Mouse (Mus musculus): Measurements from ENCODE around the gene Crip2.

Gene Crip2

DNA sequence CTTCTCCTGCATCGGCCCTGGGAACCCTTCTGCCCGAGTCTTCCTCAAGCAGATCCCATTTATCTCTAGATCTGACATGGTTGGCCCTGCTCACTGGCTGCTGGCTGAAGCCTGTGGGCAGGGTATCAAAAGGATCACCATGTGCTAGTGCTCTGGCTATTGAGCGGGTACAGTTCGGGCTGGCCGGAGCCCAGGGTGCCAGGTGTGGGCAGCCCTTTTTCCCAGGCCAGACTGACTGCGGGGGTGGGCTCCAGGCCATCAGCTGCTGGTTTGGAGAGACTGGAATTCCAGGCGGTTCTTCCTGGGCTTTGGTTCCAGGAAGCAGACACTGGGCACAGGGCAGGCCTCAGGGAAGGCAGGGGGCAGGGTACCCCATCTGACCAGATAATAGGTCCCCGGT, 7.4 kb downstream of the Crip2 start:
- no peak for DNase-seq (ENCODE audit: low read depth, low spot score)

DNA sequence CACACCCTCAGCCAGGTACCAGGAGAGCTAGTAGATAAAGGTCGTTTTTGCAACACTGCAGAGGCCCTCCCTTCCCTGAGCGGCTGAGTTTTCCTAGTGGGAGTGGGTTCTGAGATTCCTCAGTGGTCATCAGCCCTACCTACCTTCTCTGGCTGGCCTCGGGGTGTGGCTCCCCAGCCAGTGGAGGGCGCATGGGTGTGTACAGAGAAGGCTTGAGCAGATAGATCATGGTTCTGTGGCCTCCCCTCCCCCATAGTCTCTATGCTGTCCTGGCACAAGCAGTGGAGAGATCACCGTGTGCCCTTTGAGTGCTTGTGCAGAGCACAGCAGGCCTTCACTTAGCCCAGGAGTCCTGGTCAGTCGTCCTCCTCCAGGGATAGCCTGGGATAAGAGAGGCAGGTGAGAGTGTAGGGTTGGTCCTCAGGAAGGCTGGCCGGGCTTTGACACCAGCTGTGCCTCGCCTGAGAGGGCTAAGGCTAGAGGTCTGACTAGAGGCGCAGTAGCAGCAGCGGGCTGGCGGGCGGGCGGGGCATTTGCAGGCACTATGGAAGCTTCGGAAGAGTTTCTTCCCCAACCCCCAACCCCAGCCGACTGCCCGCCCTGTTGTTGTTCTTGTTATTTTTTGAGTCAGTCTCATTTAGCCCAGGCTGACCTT, 8.5 kb downstream of the Crip2 start:
- no peak for DNase-seq (ENCODE audit: low read depth, low spot score)

DNA sequence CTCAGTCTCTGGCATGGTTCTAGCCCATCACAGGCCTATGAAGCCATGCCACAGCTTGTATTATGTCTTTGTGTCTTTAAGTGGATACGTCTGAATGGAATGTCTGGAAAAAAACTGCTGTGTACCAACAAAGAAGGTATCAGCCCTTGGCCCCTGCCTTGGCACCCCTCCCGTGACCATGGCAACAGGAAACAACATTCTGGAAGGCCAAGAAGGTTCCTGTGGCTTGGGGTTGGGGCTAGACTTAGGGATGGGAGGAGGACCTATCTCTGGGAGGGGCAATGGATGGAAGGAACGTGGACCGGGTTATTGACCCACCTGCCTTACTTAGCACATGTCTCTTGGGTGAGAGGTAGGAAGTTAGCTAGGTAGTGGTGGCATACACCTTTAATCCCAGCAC, 9.3 kb downstream of the Crip2 start:
- DNase-seq (ENCODE audit: low read depth, low spot score) = no peak

DNA sequence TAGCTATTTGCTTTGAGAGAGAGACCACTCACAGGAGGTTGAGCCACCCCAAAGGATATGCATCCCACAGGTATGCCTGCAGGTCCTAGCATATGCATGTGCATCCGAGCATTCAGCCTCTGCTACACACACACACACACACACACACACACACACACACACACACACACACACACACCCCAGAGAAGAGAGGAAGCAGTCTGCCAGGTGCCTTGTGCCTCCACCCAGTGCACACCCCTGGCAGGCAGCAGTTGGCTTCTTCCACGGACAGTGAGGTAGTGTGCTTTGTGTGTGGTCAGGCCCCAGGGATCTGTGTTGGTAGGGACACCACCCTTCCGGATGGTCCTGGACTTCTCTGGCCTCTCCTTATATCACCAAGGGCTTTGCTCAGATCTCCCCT, 9.9 kb downstream of the Crip2 start:
- DNase-seq (ENCODE audit: low read depth, low spot score) = no peak

DNA sequence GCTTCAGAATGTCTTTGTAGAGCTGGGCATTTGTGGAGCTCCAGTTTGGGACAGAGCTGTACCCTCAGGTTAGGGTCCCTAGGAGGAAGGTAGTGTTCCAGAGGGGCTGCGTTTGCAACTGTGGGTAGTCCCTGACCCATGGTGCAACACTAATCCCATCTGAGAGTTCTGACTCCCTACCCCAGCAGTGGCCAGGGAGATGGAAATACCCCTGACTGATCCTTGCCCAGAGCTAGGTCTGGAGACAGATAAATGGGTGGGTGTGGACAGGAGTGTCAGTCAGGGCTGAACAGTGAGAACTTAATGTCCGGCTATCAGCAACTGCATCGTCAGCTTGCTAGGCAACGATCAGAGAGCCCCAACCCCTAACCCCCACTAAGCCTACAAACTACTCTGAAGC, 10.6 kb downstream of the Crip2 start:
- DNase-seq (ENCODE audit: low read depth, low spot score) = no peak

DNA sequence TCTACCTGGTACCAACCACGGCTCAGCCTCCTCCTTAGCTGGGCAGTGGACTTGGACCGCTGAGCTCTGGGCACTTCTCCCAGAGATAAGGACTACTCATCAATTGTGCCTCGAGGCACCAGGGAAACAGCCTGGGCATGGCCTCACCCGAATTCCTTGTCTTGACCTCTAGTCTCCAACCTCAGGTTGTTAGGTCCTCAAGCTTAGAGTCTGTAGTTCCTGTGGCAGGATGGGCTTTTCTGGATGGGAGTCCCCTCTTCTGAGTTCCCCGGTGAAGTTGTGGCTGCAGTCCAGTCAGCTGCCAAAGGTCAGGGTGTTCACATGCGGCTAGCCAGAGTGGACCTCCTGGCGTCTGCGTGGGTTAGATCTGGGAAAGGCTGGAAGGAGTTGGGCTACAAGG, 11.0 kb downstream of the Crip2 start:
- no peak for DNase-seq (ENCODE audit: low read depth, low spot score)

DNA sequence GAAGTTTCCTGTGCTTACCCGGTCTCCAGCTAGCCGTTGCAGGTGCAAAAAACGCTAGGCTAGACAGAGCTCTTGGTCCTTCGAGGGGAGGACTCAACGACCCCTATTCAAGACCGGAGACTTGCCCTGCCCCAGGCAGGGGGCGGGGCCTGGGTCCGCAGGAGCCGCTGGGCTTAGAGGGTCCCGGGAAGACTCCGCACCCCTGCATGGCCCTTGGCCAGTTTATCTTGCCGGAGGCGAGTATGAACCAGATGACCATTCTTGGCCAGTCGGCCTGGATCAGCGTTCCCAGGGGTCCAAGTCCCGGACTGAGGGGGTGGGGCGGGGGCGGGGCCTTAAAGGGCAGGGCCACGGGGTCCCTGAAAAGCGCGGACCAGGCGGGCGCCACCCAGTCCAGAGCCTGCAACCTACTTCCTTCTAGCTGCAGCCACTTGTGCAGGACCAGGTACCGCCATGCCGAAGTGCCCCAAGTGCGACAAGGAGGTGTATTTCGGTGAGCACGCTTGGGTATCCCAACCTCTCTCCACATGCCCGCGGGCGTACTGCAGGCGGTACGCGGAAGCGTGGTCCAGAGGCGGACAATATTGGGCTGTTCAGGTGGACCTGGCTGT, 11.7 kb downstream of the Crip2 start:
- no peak for DNase-seq (ENCODE audit: low read depth, low spot score)

DNA sequence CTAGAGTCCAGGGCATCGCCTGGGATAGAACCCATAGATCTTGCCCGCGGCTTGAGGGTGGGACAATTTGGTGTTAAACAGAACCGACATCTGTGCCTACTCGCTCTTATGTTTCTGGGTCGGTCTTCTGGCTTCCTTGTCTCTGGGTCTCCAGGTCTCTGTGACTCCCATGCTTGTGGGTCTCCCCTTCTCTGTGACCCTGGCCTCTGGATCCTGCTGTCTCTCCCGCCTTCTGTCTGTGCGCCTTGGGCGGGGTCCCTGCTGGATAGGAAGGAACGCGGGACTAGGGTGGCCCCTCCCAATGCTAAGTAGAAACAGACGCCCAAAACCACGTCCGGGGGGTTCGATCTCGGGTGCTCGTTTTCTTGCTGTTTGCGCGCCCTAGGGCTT, 12.2 kb downstream of the Crip2 start:
- no peak for DNase-seq (ENCODE audit: low read depth, low spot score)

DNA sequence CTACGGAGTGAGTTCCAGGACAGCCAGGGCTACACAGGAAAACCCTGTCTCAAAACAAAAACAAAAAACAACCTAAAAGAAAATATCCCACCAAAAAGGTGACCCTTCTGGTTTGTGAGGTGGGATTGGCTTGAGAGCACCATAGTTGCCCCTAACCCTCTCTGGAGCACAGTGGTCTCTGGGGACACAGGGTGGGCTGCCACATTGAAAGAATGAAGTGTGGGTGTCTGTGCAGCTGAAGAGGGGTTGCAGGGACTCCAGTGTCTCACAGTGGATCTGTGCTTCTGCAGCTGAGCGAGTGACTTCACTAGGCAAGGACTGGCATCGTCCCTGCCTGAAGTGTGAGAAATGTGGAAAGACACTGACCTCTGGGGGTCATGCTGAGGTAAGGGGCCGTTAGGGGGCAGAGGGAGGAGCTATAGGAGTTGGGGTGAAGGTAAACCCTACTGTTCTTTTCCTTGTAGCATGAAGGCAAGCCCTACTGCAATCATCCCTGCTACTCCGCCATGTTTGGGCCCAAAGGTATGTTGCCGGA, 13.0 kb downstream of the Crip2 start:
- no peak for DNase-seq (ENCODE audit: low read depth, low spot score)

DNA sequence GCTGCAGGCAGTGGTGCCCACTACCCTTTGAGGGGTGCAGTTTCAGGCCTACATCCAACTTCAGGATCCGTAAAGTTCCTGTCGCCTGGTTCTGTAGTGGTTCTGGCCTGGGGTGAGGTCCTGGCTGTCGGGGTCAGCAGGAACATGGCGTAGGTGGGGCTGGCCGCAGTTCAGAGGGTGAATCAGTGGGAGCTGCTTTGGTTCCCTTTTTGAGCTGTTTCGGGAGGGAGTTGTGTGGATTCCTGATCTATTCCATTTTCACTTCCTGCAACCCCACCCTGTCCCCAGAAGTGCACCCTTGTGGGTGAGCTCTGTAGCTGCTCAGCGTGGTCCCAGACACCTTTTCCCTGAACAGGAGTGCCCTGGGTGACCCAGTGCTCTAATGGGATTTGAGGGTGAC, 13.9 kb downstream of the Crip2 start:
- DNase-seq (ENCODE audit: low read depth, low spot score) = no peak

DNA sequence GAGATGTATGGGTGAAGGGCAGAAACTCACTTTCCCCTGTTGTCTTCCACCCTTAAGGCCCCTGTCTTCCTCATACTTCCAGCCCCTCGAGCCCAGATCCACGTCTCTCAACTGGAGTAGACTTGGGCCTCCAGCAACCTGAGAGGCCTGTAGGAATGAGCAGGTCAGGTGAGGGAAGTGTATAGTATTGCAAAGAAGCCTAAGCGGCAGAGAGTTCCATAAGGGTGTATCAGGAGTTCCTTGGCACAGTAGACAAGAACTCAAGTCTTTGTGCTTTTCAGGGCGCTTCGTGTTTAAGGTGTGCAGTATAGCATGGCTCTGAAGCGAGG, 14.7 kb downstream of the Crip2 start:
- DNase-seq (ENCODE audit: low read depth, low spot score) = no peak

DNA sequence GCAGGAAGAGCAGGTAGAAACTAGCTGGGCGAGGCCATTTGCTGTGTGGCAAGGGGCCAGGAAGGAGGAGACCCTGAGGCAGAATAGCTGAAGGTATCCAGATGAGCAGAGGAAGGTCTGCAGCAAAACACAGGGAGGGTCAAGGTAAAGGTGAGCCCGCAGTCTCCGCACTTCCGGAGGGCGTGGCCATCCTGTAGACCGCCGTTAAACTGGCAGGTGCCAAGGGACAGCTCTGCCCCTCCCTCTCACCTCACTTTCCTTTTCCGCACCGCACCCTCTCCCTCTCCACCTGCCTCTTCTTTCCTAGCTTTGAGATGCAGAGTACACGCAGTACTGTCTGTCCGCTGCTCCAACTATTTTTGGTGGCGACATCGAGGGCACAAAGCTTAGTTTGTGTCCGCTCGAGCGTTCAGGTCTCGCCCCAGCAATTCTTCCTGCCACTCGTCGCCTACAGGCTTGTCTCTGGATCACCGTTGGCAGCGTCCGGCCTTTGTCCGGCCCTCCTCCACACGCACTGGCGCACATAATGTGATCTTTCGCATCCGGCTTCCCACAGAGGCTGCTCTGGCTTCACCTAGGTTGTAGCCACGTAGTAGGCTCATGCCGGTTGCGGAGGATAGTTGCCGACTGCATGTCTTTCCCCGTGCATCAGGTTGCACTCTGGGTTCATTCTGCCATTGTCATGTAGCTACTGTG, 15.2 kb downstream of the Crip2 start:
- no peak for DNase-seq (ENCODE audit: low read depth, low spot score)

DNA sequence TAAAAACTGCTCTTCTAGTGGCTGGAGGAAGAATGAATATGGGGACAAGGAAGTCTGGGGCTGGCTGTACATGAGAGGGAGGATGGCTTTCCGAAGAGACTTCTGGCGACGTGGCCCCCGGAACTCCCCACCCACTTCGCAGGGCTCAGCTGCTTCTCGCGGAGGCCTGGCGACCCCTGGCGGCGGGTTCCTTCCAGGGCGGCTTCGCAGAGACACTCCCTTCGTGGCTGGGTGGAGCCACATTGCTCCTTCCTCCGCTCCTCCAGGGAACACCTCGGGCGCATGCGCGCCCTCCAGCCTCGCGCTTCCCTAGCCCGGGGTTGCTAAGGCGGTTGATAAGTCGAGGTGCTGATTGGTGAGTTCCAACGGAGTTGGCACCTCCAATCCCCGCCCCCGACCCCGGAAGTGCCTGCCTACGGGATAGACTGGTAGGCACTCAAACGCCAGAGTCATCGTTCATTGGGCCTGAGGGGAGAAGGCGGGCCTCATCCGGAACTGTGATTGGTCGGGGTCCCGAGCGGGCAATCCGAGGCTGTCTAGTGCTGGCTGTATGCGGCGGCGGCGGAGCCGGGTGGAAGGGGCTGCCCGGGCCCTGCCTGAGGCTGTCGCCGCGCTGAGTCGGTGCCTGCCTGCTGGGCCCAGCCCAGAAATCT, 16.0 kb downstream of the Crip2 start, which contains the start of gene Tedc1:
Gene Tedc1 (plus strand): TSS at position 535 of the 653 bp plus-strand sequence.
- peak; percentile 98 for DNase-seq (ENCODE audit: low read depth, low spot score)

DNA sequence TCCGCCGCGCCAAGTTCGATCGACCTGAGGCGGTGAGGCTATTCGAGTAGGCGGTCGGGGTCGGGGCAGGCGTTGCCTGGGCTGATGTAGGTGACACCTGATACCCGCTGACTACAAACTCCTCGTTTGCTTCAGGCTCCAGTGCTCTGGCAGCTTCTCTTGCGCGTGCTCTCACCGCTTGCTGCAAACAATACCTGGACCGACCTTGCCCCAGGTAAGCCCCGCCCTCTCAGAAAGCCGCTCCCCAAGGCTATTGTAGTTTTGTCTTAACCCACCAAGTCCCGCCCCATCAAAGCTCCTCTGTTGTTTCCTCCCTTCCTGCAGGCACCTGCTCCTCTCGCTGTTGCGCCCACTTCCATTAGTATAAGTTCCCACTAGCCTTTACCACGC, 16.5 kb downstream of the Crip2 start:
- DNase-seq (ENCODE audit: low read depth, low spot score) = no peak

DNA sequence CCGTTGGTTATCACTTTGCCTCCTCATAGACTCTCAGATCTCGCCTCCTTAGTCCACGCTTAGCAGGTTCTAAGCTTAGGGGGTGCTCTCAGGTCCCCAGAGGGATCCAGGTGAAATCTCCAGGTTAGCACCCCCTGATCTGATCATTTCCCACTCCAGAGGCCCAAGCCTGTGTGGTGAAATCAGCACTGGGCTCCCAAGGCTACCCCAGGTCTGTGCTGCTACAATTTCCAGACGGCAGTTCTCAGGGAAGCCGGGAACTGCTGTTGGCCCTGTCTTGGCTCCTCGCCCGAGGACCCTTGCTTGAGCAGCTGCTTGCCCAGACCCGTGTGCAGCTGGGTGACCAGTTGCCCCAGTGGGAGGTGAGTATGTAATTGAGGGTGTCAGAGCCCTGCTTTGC, 17.0 kb downstream of the Crip2 start:
- no peak for DNase-seq (ENCODE audit: low read depth, low spot score)

DNA sequence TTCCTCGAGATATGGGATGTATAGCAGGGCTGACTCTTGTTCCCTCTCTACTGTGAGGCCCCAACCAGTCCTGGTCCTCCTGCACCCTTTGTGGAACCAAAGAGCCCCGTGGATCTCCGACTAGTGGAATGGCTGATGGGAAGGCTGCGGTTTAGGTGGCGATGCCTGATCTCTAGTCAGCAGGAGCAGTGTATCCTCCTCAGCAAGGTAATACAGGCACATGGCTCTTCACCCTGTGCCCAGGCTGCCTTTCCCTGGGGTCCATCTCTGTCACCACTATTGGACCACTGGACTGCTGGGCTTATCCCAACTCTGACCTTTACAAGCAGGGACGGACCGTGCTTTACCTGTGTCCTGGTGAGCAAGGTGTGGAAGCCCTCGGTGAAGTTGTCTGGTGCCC, 17.5 kb downstream of the Crip2 start:
- DNase-seq (ENCODE audit: low read depth, low spot score) = no peak

DNA sequence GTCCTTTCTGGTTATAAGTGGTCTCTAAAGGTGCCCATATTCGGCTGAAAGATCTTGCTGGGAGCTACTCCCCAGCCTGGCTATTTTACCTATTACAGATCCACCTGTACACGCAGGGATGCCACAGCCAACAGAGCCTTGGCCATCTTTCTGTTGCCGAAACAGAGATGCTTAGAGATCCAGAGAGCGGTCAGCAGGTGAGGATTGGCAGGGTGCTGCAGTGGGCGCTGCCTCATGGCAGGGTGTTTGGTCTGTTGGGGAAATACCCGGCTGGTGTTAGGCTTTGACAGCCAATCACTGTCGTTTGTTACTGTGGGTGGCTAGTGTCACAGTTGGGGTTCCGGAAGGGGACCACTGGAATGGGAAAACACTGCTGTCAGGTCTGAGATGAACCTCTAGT, 17.9 kb downstream of the Crip2 start:
- no peak for DNase-seq (ENCODE audit: low read depth, low spot score)

DNA sequence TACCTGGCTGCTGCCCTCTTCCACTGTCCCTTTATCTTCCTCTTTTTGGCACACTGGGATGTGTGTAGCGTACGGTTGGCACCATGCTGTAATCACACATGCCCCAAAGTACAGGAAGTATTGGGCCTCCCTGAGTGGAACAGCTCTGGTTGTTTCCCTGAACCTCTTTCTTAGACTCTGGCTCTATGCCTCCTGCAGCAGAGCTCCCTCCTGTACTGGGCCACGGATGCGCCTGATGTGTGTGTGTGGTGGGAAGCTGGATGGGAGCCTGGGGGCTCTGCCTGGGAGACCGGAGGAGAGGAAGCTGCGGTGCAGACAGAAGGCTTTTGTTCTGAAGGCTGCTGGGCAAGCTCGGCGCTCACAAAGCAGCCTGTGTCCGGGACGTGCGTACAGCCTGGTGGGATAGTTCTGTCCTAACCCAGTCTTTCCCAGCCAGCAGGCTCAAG, 23.5 kb downstream of the Crip2 start:
- no peak for DNase-seq (ENCODE audit: low read depth, low spot score)

DNA sequence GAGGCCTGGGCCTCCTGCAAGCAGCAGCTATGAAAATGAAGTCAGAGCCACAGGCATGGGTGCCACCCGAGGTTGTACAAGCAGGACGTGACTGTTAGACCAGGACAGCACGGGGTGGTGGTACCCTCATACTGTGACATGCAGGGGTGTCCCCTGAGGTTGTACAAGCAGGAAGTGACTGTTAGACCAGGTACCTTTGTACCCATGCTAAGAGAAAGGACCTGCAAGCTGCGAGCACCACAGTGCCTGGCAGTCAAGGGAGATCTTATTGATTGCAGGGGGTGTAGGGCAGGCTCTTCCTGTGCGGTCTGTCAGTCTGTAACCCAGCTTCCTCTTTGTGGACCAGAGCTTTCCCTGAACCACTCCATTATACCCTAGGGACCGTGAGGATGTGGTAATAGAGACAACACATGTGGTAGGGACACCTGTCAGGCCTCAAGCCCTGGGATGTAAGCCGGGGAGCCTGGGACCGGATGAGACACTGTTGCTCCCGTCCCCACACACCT, 28.0 kb downstream of the Crip2 start:
- DNase-seq (ENCODE audit: low read depth, low spot score) = no peak

DNA sequence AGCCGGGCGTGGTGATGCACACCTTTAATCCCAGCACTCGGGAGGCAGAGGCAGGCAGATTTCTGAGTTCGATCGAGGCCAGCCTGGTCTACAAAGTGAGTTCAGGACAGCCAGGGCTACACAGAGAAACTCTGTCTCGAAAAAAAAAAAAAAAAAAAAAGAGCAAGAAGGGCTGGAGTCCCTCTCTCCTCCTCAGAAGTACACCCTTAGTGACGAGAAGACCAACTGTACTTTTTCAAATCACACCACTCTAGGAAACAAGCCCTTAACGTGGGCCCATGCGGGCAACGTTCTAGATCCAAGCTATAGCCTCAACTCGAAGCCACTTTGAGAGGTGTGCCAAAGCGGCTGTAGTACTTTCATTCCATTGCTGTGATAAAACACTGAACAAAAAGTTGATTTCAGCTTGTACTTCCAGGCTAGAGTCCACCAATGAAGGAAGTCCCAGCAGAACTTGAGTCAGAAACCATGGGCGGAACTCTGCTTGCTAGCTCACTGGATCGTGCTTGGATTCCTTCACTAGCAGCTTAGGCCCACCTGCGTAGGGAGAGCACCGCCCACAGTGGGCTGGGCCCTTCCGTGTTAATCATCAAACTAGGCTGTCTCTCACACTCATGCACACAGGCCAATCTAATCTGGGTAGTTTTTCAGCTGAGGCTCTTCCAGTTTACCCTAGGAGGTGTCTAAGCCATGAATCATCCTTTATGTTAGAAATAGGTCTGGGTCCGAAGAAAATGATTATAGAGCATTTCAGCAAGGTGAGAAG, 37.1 kb downstream of the Crip2 start:
- no peak for DNase-seq (ENCODE audit: low read depth, low spot score)

DNA sequence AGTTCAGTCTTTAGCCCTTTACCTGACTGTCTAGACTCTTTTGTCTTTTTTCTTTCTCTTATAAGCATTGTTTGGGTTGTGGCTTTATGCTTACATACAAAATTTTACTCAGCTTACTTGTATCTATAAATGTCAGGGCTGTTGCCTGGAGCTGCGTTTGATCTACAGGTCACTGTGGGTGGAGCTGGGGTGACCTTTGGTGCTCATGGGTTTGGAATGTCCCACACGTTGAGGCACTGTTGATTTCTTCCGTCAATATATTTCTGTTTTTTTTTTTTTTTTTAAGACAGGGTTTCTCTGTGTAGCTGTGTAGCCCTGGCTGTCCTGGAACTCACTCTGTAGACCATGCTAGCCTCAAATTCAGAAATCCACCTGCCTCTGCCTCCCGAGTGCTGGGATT, 41.0 kb downstream of the Crip2 start:
- DNase-seq (ENCODE audit: low read depth, low spot score) = no peak

DNA sequence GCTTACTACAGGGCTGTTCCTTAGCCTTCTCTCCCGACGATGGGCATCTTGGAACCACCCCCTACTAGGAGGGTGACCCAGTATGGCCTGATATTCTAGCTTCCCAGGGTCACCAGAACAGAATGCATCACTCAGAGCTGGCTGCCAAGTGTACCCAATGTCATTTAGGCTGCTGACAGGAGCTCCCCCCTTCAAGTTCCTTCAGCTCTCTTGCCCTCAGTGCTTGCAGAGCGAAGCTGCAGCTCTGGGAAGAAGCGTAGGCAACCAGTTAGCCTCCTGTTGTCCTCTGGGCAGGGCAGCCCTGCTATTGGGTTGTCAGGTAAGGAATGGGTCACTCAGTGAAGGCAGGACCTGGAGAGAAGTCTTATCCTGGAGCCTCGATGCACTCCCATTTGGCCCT, 44.9 kb downstream of the Crip2 start:
- no peak for DNase-seq (ENCODE audit: low read depth, low spot score)
